Mouse (Mus musculus) pancreas, adult 10 weeks (tissue): ENCODE measurements around the gene Pgp. TPM values are rescaled to one million over a fixed set of nuclear protein-coding genes. Genes with fewer than 3 reads are reported as not detected.

Experiments
- polyA plus RNA-seq: library from polyadenylated mRNA; stranded (reverse); fragments of 350-450 nt; fragmentation: Illumina TruSeq; extraction: RNeasy Lipid Tissue Mini Kit (QIAGEN cat#74804); gene quantifications from one replicate; pipeline ENCODE4 v1.2.3, GENCODE M21; 2015; ENCODE audit warnings: low read depth, low replicate concordance; ENCODE audit not compliant: insufficient read depth

The Pgp gene
- polyA plus RNA-seq = 5.2 TPM

GRCm38 (mm10) chr17:24469910-24470602 lies at the start of gene Pgp, which contains the start of gene E4f1:
TSS of gene Pgp (plus strand) at chr17:24470392.
TSS of gene E4f1 (minus strand) at chr17:24470313.

GRCm38 (mm10) chr17:24426471-24427169 lies 43.6 kb upstream of the Pgp start, which contains the start of gene Eci1:
TSS of gene Eci1 (plus strand) at chr17:24426641.

GRCm38 (mm10) chr17:24442632-24443155 lies 27.5 kb upstream of the Pgp start, which contains the start of gene Dnase1l2:
TSS of gene Dnase1l2 (minus strand) at chr17:24443105.

GRCm38 (mm10) chr17:24473612-24474275 lies 3.6 kb downstream of the Pgp start, which contains the start of gene Bricd5:
TSS of gene Bricd5 (plus strand) at chr17:24473884.

GRCm38 (mm10) chr17:24478663-24479380 lies 8.6 kb downstream of the Pgp start, which contains the start of gene Mlst8:
TSS of gene Mlst8 (minus strand) at chr17:24479078.

GRCm38 (mm10) chr17:24488186-24488661 lies 18.0 kb downstream of the Pgp start, which contains the start of gene Caskin1:
TSS of gene Caskin1 (plus strand) at chr17:24488601.

Other genes with a start within 250 kb of the Pgp start
- 2.9 TPM for gene Tedc2, start 249.5 kb upstream of the Pgp start, polyA plus RNA-seq
- gene Ccnf, start 218.9 kb upstream of the Pgp start, polyA plus RNA-seq = not detected
- gene Abca17, start 119.3 kb upstream of the Pgp start, polyA plus RNA-seq = not detected
- 7.3 TPM for gene Abca3, start 118.4 kb upstream of the Pgp start, polyA plus RNA-seq
- 19.0 TPM for gene Rnps1, start 55.8 kb upstream of the Pgp start, polyA plus RNA-seq
- 17.2 TPM for gene Eci1, start 43.8 kb upstream of the Pgp start, polyA plus RNA-seq
- gene Dnase1l2, start 27.3 kb upstream of the Pgp start, polyA plus RNA-seq = 1.9 TPM
- gene E4f1, start 79 bp upstream of the Pgp start, polyA plus RNA-seq = 22.8 TPM
- gene Bricd5, start 3.5 kb downstream of the Pgp start, polyA plus RNA-seq = not detected
- 3.5 TPM for gene Mlst8, start 8.7 kb downstream of the Pgp start, polyA plus RNA-seq
- gene Caskin1, start 18.2 kb downstream of the Pgp start, polyA plus RNA-seq = 0.26 TPM
- 28.2 TPM for gene Traf7, start 57.5 kb downstream of the Pgp start, polyA plus RNA-seq
- 35.0 TPM for gene Rab26, start 63.8 kb downstream of the Pgp start, polyA plus RNA-seq
- 26.9 TPM for gene Pkd1, start 79.4 kb downstream of the Pgp start, polyA plus RNA-seq
- 50.0 TPM for gene Tsc2, start 162.2 kb downstream of the Pgp start, polyA plus RNA-seq
- 3.5 TPM for gene Nthl1, start 162.3 kb downstream of the Pgp start, polyA plus RNA-seq
- 48.3 TPM for gene Slc9a3r2, start 179.9 kb downstream of the Pgp start, polyA plus RNA-seq
- gene Npw, start 188.1 kb downstream of the Pgp start, polyA plus RNA-seq = 1.6 TPM
- gene Zfp598, start 199.3 kb downstream of the Pgp start, polyA plus RNA-seq = 21.6 TPM
- gene Syngr3, start 219.6 kb downstream of the Pgp start, polyA plus RNA-seq = 0.44 TPM
- gene Gfer, start 225.8 kb downstream of the Pgp start, polyA plus RNA-seq = 10.7 TPM
- gene Noxo1, start 225.8 kb downstream of the Pgp start, polyA plus RNA-seq = 1.6 TPM
- gene Tbl3, start 237.3 kb downstream of the Pgp start, polyA plus RNA-seq = 6.0 TPM
- gene Rnf151, start 247.7 kb downstream of the Pgp start, polyA plus RNA-seq = not detected
- gene Rps2, start 247.7 kb downstream of the Pgp start, polyA plus RNA-seq = 538 TPM